Mouse (Mus musculus) ovary, adult 18-20 months (tissue): ENCODE measurements around the gene Man1c1.

Experiments
- DNase-seq: peaks from one replicate; pipeline ENCODE4 v3.0.0; 2022; ENCODE audit warnings: low spot score, mixed read lengths

Gene Man1c1

DNA sequence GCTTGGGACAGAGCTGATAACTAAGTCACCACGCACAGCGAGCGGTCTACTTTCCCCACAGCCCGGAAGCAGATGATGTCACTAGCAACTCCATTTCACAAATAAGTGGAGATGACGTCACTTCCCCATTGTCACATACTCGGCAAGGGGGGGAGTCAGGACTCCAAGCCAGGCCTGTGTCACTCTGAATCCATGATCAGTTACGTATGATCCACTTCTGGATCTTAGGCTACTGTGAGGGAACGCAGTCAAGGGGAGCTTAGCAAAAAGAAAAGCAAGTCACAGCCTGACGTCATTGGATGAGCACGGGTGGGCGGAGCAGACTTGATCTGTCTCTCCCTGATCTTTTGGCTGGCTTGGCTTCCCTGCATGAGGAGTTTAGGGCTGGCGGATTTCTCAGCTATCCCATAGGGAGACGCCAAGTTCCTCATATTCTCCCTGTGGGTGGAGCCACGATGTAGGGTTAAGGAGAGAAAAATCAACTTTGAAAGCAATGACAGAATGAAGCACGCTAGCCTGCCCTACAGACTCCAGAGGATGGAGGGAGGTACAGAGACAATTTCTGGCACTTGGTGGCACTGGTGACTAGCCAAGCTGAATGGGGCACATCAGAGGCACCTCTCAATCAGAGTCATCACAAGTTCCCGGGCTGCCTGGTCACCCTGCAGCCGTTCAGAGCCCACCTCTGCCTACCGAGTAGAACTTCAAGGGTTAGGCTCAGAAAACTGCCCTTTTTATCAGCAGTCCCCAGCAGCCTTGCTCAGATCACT is 155.7 kb downstream of the Man1c1 start:
- DNase-seq = no peak

DNA sequence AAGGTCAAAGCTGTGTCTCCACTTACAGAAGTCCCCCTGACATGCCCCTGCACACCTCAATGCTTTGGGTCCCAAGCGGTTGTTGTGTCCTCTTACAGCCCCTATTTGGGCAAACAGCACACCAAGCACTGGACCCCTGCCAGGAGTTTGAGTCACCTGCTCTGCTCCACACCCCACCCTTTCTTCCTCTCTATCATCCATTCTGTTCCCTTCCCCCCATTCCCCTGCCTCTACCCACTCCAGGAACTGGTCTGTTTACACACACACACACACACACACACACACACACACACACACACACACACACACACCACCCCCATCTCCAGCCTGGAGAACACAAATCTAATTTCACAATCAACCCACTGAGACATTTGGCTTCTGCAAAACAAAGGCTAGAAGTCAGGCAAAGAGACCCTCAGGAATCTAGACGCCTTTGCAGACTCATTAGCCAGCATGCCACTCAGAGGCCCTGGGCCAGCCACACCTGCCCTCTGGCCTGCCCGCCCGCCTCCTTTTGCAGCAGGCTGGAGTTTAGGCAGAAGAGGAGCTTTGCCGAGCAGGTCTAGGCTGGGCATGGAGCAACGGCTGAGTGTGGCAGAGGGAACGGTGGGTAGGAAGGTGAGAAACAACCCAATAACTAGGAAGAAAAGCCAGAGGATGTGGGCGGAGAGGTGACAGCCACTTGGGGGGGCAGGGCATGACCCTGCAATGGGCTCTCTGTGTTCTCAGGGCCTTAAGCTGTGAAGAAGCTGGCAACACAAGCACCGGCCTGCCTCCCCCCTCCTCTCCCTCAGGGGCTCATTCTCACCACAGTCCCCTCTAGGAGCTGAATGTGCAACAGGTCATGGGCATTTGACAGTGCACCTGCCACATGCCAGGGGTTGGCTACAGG is 157.0 kb downstream of the Man1c1 start:
- DNase-seq = no peak

DNA sequence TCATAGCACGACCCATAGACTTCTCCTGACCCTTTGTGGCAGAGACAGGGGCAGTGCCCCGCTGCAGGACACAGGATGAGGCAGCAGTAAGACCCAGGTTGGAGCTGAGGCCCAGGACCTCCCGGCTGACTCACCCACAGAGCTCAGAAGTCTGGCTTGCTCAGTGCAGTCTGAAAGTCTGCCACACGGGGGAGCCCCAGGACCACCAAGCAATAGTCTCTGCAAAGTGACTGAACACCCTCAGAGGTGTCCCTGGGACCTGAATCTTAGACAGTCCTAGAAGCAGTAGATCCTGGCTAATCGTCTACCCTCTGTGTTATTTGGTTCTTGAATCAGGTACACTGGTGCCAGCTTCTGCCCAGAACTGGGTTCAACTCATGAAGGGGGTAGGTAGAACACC is 160.8 kb downstream of the Man1c1 start:
- peak; percentile 73 for DNase-seq

DNA sequence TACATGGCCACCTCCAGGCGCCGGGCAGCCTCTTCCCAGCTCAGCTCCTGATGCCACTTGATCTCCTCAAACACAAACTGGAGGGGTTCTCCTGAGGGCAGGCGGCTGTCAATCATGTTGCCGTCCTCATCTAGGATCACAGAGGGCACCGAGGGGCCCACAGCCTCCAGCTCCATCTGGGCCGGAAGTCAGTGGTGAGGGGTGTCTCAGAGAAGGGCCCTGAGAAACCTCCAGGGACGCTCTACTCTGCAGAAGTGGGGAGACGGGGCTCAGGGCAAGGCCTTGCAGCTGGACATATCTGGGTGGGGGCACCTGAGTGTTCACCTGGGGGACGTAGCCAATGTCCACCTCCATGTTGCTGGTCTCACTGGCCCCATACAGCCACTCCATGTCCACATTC is 161.4 kb downstream of the Man1c1 start:
- no peak for DNase-seq

DNA sequence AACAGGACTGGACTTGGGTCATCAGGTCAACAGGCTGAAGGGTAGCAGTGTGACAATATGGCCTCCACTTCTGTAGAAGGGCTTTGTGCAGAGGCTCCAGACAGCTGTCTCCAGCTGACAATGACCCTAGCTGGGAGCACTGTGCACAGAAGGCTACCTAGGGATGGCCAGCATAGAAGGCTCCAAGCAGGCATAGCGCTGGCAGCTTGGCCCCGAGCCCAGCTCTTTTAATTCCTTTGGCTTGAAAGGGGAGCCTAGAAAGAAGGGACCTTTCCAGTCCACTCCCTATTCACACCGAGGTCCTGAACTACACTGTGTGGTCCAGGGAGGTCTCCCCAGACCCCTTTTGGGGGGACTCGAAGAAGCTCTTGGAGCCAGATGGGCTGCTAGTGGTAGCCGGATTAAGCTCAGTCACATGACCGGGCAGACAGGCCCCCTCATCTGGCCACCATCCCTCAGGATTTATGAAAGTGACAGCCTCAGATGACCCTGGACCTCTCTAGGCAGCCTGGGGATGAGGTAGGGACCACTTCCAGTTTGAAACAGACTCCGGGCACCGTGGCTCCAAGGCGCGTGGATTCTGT is 165.0 kb downstream of the Man1c1 start:
- no peak for DNase-seq

DNA sequence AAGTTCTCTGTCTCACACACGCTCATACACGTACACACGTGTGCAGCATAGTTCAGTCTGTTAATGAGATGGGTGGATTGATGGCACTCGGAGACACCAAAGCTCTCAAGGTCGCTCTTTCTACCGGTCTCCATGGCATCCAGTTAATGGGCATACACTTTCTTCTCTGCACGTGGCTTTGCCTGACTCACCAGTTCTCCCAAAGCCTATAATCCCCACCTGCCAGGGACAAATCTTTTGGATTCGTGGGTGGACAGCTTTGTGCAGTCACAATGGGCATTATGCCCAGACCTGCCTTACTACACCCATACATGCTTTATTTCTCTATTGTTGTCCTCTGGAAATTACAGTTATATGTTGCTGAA is 168.3 kb downstream of the Man1c1 start:
- no peak for DNase-seq

DNA sequence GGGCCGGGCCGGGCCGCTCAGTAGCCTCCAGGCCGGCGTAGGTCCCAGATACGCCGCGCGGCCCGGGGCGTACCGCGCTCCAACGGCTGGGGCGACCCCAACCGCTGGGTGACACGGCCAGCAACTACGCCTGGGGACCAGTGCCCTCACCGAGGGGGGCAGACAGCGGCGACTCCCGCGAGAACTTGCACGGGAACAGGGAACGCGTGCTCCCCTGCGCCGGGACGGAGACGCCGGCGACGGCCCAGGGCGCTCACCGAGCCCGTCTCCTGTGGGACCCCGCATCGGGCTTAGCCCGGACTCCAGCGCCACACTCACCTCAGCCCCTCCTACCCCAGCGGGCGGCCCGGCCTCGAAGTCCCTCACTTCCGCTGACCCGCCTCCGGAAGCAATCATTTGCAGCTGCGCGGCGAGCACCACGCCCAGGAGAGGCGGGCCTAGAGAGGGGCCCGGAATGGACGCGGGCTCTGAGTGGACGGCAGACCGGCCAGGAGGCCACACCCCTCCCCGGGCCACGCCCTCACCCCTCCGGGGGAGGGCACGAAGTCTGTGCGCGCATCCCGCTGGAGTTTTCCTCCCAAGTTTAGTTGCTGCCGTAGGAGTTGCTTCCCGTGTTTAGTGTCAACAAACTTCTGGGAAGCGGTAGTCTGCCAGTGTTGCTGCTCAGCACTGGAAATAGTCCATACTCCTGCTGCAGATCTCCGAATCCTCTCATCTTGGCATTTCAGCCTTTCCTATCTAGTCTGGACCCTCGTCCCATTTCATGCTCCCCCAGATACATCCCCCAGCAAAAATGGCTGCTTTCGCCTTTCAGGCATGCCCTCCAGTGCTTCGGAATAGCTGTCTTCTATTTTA is 168.9 kb downstream of the Man1c1 start, which contains the start of gene Mtfr1l:
Gene Mtfr1l (minus strand): TSS at position 456 of the 855 bp plus-strand sequence.
- peak; percentile 98 for DNase-seq

DNA sequence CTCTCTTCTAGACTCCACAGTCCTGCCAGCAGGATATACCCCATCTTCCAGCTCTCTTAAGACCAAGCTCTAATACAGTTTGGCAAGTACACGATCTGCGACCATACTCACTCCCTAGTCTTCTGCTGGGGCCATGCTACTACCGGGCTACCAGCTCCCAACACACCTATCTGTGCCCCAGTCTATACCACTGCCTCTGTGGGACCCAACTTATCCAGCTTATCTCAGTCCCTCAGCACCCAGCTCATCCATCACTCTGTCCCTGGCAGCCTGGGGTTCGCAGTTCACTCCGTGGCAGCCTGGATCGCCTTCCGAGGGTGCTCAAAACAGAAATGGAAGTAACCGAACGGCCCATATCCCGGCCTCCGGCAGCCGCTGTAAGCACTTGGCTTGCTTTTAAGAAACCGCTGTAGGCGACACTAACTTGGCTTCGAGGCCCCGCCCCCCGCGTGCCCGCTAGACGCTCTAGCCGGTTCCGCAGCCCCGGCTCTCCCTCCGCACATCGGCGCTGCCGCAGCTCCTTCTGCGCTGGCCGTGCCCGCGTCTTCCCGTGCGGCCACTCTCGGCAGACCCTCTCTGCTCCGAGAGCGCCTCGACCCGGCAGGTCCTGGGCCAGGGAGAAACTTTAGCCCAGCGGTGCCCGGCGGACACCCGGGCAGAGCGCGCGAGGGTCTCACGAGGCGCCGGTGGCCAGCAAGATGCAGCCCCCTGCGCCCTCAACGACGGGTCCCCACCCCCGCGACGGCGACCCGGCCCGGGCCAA is 169.8 kb downstream of the Man1c1 start:
- DNase-seq = peak; percentile 50

DNA sequence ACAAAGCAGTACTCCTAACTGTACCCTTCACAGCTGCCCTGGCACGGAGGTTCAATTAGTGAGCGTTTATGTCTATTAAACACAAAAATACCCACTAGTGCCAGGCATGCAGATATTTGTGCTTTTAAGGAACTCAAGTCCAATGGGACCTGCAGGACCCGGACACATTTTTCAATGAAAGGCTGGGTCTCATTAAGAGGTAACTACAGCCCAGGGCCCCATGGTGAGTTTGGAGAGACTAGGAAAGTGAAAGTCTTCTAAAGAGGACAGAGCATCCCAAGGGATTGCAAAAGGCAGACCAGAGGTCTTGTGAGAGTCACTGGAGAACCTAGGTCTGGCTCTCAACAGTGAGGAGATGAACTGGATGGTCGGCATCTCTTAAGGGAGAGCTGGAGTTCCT is 170.7 kb downstream of the Man1c1 start:
- no peak for DNase-seq

DNA sequence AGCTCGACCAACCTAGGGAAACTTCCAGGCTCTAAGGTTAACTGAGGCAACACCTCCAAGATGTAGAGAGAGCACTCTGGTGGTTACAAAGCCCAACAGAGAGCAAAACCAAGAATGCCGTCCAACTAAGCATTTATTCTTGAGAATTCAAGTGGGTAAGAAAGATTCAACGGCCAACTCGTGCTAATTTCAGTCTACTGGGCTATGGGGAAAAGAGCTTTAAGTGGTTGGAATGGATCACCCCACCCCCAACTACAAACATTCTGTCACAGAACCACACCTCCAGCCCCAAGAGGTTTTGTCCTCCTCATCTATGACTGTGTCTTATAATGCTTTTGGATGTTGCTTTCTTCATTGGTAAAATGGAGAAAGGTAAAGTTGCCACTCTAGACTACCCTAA is 171.2 kb downstream of the Man1c1 start:
- no peak for DNase-seq

DNA sequence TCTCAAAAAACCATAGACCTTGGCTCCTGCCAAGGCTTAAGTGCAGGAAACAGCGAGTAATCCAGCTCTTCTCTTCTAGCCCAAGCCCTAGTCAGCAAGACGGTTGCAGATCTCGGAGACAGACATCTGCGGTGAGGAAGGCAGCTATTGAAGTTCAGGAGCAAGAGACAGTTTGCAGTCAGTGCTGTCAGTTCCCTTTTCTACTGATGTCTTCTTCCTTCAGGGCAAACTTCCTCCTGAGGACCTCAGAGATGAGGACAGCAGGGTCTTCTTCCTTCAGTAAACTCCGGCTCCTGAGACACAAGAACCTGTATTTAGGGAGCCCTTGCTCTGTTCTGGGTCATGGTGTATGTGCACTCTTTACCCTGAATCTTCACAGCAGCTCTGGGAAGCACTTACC is 177.9 kb downstream of the Man1c1 start:
- no peak for DNase-seq

DNA sequence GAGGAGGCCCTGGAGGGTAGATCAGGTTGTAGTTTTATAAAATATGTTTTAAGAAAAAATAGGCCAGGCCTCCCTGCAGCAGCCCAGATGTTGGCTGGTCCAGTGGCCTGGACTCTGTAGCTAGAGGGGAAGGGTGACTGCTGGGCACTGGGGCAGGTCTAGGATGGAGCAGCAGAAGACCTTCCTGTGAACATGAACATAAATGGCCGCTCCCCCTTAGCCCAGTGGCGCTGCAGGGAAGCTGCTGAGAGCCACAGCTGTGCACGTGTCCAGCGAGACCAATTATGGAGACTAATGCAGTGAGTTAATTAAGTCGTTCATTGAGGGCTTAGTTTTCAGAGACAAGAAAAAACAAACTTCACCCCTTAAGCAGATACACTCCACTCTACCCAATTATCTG is 178.3 kb downstream of the Man1c1 start:
- DNase-seq = no peak

DNA sequence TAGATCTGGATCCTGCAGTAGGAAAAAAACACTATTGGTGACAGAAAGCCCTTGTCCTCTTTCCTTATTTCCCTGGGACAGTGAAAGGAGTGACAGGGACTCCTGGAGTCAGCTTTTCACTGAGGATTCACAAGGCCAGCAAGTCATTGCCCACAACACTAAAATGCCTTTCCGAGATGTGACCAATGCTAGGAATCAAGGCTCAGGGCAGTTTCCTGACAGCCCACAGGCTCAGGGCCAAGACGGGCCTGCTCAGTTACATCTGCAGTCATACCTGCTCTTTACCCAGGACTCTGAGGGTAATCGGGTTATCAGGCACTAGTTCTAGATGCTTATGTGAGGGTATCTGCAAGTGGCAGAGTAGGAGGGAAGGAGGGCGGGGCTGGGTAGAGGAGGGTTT is 180.6 kb downstream of the Man1c1 start:
- DNase-seq = no peak

DNA sequence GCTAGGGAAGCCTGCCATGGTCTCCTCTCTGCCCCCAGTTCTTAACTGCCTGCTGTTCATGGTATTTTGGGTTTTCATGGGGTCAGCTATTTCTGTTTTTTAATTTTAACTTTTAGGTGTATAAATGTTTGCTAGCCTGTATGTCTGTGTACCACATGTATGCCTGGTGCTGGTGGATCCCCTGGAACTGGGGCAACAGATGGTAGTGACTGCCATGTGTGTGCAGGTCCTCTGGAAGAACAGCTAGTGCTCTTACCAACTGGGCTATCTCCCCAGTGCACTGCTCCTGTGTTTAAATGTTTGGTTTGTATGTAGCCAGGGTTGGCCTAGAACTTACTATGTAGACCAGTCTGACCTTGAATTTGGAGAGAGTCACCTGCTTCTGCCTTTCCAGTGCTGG is 184.8 kb downstream of the Man1c1 start:
- DNase-seq = no peak

DNA sequence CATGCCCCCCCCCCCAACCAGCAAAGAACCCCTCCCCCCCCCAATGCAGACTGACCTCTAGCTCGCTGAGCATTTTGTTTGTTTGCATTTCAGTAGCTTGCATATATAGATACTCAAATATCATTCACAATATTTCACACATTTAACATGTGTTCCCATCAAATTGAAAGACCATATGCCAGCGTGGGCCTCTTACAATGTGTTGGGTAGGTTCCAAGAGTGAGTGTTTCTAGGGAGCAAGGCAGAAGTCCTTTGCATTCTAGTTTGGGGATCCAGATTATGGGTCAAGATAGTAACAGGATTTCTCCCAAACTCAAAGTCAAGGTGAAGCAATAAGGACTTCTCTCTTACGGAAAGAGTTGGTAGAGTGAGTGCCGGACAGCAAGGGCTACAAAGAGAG is 185.5 kb downstream of the Man1c1 start:
- no peak for DNase-seq

DNA sequence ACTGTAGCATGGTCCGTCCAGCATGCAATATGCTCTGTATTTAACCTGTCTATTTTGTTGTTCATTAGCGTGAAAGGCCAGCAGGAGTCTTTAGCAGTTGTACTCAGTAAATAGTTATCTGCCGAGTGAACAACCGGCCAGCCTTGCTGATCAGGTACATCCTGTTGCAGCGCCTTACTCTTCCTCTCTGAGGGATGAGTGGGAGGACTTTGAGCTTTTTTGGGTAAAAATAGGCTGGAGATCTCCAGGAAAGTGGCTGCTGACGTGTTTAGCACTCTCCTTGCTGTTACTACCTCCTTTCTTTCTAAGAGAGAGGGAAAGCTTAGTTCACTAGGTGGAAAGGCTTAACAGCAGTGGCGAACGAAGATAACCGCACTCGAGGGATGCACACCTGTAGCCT is 186.4 kb downstream of the Man1c1 start:
- DNase-seq = no peak

DNA sequence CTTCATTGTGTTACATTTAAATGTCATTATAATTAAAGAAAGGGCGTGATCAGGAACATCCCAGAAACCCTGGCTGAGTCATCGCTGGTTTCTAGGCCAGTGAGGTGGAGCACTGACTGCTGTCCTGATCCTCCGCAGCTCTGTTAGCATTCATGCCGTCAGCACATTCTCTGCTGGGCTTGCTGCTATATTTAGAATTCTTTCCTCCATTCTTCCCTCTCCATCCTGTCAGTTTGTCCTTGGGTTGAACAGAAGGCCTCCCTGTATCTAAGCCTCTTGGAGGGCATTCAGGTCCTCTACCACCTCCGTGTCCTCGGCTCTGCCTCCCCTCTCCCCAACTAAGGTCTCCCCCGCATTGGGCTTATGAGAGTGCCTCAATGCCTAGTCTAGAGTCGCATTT is 187.1 kb downstream of the Man1c1 start:
- DNase-seq = peak; percentile 58

DNA sequence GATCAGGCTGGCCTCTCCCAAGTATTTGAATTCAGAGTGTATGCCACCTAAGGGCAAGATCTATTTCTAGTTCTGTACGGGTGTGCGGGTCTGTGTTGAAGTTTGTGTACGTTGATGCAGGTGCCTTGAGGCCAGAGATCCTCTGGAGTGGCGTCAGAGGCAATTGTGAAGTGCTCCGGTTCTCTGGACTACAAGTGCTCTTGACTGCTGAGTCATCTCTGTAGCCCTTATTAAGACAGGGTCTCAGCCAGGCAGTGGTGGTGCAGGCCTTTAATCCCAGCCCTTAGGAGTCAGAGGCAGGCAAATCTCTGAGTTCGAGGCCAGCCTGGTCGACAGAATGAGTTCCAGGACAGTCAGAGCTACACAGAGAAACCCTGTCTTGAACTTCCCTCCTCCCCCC is 188.5 kb downstream of the Man1c1 start:
- no peak for DNase-seq

DNA sequence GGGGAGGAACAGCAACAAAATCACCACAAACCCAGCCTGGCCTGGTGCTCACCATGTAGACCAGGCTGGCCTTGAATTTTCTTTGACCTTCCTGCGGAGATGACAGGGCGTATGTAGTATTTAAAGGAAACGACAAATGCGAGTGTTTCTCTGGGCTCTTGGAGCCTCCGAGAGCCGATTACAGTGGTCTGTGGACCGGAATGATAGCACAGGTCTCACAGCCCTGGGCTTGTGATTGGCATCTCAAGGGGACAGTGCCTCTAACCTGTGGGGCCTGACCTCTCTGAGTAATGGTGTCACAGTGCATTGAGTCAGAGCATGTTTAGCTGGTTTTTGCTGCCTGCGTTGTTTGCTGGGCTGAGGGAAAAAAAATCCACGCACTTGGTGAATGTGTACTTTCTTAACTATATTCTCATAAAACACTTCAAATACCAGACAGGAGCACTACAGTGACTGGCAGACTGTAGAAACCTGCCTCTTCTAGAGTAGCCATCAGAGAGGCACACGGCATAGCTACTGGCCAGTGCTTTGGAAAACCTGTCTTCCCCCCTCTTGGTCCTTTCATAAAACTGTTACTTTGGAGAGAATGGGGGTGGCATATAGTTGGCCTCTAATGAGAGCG is 189.7 kb downstream of the Man1c1 start:
- no peak for DNase-seq

DNA sequence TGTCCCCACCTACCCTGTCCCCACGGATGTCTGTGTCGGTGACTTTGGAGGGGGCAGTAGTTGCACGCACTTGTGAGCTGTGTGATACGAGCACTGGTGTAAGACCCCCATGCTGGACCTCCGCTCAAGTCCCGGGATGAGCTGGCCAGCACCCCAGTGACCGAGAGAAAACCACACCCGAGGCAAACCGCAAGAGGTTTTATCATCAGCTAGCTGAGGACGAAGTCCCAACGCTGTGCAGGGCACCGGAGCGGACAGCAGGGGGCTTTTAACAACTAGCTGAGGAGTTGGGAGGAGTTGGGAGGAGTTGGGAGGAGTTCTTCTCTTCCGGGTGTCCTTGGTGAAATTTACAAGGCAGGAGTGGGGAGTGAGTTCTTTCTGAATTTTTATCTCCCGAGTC is 191.3 kb downstream of the Man1c1 start:
- DNase-seq = peak; percentile 77

DNA sequence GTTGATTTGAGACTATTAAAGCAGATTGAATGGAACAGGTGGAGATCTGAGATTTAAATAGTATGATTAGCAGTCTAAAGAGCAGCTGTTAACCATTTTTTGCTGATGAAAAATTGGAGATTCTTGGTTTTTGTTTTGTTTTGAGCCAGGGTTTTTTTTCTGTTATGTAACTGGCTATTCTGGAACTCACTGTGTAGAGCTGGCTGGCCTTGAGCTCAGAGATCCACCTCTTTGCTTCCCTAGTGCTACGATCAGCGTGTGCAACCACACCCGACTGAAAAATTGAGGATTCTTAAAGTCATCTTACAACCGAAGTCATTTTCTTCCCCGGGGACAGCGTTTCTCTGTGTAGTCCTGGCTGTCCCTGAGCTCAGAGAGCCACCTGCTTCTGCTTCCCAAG is 192.4 kb downstream of the Man1c1 start:
- DNase-seq = no peak
